Mouse (Mus musculus) spleen, postnatal 4 days (tissue): Measurements from ENCODE around the gene Mrpl34.
A peak's percentile ranks its signal among the peaks of the same experiment; 100 is the strongest.

Experiments
- DNase-seq, 2 experiments: peaks; one replicate each; pipeline ENCODE4 v3.0.0; 2022; ENCODE audit warnings: low spot score in 2 of 2

Mrpl34 gene

DNA sequence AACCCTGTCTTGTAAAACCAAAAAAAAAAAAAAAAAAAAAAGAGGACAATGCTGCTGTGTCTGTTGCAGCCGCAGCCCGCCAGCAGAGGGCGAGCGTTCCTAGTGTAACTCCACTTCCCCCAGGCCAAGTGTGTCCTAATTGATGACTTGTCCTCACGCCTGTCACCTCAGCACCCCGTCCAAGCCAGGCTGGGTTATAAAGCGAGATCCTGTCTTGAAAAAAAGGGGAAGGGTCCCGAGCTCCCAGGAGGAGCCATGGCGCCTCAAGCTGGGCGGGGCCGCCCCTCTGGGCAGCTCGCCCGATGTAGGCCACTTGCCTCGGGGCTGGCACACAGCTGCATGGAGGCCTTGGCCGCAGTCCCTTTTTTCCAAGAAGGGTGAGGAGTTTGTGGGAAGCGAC, 30.3 kb downstream of the Mrpl34 start:
- DNase-seq = peak; percentile 82 to 93

DNA sequence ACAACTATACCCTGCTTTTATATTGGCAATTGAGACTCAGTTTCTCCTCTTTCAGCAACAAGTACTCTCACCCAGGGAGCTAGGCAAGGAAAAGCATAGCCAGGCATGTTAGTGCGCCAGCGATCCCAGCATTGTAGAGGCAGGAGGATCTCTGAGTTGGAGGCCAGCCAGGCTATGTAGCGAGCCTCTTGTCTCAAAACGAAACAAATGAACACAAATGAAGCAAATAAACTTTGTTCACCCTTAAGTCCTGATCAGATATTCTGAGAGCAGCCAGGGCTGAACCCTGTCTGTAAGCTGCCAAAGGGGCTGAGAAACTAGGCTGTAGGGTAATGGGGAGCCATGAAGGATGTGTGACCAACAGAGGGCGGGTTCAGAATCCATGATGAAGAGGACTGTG, 31.1 kb downstream of the Mrpl34 start:
- no peak for DNase-seq

DNA sequence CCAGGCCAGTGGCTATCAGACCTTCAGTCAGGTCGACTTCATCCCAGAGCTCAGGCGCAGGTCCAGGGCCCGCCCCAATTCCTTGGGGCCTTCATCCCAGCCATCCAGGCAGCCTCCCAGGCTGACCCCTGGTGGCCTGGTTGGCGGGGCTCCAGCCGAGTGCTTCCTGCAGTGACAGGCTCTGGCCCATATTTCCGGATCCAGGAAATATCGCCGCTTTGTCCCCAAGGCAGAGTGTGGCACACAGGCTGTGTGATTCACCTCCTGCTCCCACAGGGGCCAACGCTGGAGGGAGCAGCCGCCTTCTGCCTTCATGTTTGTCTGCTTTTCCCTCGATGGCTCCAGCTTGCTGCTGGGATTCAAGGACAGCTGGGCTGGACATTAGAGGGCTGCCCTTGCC, 31.7 kb downstream of the Mrpl34 start:
- peak; percentile 57 to 74 for DNase-seq

DNA sequence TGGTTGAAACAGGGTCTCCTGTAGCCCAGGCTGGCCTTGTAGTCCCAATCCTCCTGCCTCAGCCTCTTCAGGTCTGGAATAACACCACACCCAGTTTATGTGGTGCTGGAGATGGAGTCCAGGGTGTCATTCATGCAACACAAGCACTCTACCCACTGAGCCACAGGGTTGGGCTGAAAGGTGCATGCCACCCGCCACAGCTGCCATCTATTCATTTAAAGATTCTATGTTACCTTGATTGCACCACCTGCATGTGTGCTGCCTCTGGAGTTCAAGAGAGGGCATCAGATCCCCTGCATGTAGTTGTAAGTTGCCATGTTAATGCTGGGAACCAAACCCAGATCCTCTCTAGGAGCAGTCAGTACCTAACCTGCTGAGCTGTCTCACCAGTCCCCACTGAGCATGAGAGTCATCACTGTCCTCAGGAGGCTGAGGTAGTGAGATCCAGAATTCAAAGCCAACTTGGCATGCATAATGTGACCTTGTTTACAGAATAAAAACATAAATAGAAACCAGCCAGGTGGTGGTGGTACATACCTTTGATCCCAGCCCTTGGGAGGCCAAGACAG, 32.4 kb downstream of the Mrpl34 start:
- DNase-seq = no peak

DNA sequence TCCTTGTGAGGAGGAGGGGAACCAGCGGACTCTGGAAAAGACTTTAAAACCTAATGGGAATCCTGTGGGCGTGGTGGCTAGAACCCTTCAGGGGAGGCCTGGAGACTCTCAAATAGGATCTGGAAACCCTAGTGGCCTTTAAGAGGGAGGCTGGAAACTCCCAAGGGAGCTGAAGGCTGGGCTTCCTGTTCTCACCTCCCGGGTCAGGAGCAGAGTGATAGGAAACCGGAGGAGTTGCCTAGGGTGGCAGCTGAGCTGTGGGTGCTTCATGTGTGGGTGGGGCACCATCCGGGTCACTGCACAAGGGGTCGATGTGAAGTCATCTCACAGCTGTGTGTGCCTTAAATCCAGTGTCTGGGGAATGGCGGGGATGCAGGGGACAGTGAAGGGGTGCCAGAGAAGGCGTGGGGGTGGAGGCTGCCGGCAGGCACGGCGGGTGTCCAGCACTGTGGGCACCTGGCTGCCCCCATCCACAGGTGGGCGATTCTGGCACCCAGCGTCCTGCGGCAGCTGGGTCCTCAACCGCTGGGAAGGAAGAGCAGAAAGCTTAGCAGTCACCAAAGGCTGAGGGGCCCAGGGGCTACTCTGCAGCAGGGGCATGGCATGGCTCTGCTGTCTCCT, 33.2 kb downstream of the Mrpl34 start:
- DNase-seq = no peak

DNA sequence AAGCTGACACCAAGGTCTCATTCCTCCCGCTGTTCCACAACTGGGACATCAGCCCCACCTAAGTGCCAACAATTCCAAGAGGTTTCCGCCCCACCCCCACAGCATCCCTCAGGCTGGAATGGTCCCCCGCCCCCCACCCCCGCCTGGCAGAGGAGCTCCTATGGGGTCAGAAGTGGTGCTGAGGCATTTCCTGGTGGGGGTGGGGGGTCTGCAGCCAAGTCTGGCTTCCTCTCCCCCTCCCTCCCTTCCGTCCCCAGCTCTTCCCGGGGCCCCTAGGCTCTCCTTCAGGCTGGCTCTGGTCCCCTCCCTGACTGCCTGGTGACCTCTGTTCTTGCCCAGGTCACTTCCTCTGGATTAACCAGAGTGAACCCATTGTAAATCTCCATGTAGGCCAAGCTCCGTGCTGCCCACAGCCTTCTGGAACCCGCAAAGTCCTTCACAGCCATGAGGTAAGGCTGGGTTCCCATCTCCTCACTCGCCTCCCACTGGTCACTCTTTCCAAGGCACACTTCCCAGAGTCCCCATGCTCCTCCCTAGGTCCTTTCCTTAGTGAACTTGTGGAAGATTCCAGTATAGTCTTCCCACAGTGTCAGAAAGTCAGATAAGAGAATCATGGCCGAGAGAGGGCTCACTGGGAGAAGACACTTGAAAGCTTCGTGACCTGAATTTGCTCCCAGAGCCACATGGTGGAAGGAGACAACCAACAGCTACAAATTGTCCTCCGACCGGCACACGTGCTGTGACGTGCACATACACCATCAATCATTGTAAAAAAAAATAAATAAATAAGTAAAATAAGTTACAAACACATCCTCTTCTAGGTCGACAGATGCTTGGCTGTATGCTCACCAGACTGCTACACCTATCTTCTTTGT, 34.3 kb downstream of the Mrpl34 start:
- DNase-seq = no peak

DNA sequence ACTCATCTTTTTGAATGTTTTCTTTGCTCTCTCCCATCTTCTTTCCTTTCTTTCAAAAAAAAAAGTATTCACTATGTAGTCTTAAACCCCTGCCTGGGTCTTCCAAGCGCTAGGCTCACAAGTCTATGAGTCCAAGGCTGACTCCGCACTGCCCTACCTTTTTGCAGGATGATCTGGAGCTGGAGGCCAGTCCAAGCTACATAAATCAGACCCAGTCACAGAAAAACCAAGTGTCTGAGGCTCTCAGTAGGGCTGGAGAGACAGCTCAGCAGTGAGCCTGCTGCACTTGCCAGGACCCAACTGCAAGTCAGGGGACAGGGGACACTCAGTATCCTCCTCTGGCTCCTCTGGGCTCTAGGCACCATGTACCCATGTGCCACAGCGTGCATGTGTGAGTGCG, 39.6 kb downstream of the Mrpl34 start:
- no peak for DNase-seq

DNA sequence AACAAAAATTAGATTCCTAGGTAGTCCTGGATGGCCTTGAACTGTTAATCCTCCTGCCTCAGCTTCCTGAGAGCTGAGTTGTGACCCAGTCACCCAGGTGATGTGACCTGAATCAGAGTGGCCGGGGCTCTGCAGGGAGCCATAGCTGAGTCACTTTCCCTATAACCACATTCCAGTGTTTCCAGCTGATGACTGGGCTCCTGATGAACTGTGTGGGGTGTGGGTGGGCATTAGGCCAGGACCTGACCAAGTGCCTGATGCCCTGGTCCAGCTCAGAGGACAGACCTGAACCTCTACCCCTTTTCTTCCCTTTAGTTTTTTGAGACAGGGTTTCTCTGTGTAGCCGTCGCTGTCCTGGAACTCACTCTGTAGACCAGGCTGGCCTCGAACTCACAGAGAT, 40.6 kb downstream of the Mrpl34 start:
- no peak for DNase-seq

DNA sequence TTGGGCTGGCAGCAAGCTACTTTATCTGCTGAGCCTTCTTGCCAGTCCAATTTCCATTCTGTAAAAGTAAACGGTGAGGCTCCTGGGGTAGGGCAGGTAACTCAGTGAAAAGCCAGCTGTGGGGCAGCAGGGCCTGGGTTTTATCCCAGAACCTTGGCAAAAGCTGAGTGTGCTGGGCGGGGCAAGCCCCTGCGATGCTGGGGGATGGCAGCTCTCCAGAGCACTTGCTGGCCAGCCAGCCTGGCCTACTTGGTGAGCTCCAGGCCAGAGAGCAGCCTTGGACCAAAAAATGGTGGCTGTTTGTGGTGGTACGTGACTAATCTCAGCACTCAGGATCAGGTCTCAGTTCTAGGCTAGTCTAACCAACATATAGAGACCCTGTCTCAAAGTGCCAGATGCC, 41.2 kb downstream of the Mrpl34 start:
- DNase-seq = no peak

DNA sequence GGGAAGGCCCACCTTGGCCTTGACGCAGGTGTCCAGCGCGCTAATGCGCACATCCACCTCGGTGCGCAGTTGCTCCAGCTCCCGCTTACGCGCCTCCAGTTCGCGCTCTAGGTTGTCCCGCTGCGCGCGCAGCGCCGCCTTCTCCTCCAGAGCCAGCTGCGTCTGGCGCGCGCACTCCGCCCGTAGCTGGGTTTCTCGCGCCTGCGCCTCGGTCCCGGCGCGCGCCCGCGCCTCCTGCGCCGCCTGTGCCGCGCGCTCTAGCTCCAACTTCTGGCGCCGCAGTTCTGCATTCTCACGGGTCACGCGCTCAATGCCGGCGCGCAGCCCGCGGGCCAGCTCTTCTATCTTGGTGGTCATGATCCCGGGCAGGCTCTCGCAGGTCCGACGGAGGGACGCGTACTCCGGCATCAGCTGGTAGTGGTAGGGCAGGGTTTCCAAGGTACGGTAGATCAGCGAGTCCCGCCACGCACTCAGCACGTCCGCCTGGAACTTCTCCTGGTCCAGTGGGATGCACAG, 42.9 kb downstream of the Mrpl34 start:
- DNase-seq = peak; percentile 44 to 76

DNA sequence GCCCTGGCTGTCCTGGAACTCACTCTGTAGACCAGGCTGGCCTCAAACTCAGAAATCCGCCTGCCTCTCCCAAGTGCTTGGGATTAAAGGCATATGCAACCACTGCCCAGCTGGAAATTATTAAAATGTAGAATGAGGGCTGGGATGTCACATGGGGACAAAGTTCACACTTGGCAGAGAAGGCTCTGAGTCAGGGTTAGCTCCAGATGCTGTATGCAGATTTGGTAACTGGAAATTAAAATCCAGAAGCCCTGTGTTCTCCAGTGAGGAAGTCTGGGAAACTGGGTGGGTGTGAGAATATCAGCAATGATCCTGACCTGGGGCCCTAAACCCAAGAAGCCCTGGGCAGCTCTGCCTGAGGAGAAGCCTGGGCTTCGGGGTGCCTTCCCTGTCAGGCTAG, 44.6 kb downstream of the Mrpl34 start:
- no peak for DNase-seq

DNA sequence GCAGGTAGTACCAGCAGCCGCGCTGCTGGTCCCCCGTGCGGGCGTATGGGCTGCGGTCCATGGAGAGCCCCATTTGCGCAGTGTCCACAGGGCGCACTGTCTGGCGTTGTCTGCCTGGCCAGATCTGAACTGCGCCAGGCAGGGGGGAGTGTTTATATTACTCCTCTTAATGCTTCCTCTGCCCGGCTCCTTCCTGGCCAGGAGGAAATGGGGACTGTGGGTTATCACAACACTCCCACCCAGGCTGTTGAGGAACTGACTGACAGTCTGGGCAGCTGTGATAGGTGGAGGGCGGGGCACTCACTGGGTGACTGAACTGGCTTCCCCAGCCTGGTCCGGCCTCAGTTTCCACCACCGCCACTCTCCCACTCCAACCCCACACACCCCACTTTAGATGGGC, 46.9 kb downstream of the Mrpl34 start, which contains the start of gene Plvap:
TSS of gene Plvap (minus strand) at position 109 of the 400 bp plus-strand sequence.
- DNase-seq = peak in 1 of 2 experiments; percentile 37

DNA sequence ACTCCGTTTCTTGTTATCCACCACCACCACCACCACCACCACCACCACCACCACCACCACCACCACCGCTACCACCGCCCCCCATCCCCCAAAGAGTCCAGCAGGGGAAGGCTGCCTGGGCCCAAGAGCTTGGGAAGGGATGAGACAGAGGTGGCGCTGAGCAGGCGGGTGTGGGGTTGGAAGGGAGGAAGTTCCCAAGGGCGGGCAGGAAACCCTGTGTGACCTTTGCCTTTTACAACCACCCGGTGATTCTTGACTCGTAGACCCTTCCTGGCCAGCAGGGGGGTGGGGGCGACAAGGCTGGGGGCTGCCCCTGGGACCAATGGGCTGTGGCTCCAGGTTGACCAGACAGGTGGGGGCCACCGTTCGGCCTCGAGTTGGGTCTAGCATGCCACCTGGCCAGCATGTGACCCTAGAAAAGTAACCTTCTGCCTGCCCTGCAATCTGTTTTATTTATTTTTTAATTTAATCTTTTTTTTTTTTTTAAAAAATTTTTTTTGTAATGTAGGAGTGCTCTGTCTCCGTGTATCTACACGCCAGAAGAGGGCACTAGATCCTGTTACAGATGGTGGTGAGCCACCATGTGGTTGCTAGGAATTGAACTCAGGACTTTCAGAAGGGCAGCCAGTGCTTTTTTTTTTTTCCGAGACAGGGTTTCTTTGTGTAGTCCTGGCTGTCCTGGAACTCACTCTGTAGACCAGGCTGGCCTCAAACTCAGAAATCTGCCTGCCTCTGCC, 48.4 kb downstream of the Mrpl34 start:
- DNase-seq = no peak

DNA sequence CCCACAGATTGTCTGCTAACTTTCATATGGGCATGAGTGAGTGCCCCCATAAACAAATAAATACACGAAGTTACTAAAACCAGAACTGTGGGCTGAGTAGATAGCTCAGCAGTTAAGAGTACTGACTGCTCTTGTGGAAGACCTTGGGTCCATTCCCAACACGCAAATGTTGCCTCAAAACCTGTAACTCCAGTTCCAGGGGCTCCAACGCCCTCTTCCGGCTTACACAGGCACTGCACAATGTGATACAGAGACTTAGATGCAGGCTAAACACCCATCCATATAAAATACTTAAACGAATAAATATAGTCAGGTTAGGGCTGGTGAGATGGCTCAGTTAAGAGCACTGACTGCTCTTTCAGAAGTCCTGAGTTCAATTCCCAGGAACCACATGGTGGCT, 50.3 kb downstream of the Mrpl34 start:
- no peak for DNase-seq
